Mouse (Mus musculus) neutrophil, adult 65 days (primary cell): Measurements from ENCODE around the gene Mia. TPM values are rescaled to one million over a fixed set of nuclear protein-coding genes. Genes with fewer than 3 reads are reported as not detected.

ENCODE experiments used
- total RNA-seq: library from RNA; stranded (reverse); gene quantifications from 2 replicates; pipeline ENCODE4 v1.2.4, GENCODE M21; 2023

Gene Mia
- total RNA-seq = not detected in 2 replicates

DNA sequence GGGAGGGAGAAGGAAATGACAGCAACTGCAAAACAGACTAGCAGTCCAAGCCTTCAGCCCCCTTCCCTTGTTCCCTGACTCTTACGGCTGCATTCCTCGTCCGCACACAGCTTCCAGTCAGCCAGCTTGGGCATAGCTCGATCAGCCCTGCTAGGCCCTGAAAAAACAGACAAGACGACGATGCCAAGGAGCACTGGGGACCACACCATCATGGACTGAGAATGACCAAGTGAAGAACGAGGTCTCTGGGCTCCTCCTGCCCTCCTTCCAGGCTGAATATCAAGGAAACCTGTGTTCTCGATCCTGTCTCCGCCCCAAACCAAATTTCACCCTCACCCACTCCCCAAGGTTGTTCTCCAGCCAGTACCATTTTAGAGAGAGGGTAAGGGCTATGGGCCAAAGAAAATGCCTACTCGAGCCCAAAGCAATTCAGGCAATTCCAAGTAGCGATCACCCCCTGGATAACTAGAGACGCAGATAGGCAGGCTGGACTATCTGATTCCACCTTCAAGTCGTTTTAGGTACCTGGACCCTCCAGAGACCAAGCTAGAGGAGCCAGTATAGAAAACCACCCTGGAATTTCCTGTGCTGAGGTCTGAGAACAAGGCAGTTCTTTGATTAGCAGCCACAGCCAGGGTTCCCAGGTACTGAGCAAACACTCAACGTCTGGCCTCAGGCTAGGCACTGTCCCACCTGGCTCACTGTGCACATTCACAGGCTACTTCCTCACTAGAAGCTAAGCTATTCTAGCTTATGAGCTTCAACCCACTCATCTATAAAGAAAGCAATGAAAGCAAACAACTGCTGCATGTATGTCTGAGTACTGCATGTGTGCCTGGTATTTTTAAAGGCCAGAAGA lies at the start of gene Mia, which contains the start of gene Gm21983:
TSS of gene Mia (minus strand) at position 321 of the 859 bp plus-strand sequence.
TSS of gene Gm21983 (minus strand) at position 250 of the 859 bp plus-strand sequence.

DNA sequence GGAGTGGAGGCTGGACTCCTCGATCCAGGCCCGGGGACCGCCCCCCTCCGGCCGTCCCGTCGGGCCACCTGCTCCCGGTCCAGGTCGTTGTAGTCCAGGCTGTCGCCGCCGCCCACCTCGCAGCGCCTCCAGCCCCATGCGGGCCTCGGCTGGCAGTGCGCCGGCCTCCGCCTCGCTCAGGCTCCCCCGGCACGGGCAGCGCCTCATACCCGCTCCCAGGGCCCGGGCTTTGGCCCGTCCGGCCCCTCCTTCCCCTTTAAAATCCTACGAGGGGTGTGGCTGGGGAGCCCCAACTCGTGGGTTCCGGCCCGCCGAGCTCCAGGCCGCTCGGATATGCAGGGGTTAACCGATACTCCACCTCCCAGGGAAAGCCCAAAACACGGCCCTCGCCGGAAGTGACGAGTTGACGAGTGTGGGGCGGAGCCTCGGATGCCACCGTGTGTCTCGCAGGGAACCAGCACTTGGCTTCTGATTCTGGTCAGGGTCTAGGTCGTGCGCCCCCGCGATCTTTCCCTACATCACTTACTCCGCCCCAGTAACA lies 47.4 kb upstream of the Mia start, which contains the start of gene Itpkc:
TSS of gene Itpkc (minus strand) at position 381 of the 541 bp plus-strand sequence.

DNA sequence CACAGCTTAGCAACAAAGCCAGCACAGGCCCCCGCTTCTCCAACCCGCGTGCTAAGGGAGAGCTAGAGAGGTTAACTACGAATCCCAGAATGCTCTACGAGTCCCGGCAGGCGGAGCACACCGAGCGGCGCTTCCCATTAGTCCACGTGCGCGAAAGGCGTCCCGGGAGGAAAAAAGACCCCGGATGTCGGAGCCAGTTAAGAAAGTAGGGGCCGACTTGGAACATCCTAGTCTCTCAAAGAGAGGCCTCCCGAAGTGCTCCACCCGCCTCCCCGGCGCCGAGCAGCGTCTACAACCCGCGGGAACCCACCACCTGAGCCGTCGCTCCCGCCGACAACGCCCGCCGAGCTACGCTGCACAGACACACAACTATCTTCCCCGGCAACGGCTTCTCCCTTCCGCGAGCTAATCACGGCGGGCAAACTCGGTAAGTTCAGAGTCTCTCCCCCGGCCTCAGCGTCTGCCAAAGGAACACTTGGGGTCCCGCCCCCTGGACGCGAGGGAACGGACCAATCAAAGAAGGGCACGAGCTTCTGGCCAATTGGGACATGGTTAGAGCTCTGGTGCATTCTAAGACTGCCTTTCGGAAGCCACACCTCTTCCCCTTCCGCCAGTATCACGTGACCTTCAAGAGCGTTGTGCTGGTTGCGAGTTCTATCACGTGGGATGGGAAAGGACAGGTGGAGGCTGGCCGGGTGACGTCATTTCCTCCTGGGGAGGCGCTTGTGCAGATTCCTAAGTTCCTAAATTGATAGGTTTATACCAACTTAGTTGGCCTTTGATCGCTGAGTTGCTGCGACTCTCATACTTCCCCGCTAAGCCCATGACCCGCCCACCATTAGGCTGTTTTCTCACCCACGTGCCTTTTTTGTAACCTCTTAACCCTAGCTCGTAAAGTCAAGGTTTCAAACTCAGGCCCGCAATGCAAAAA lies 15.0 kb upstream of the Mia start, which contains the start of the genes BC024978 and Snrpa:
TSS of gene BC024978 (plus strand) at position 101 of the 931 bp plus-strand sequence.
TSS of gene Snrpa (minus strand) at position 591 of the 931 bp plus-strand sequence.

GRCm38 (mm10) chr7:27178324-27179216 lies 2.4 kb downstream of the Mia start, which contains the start of gene Rab4b:
Gene Rab4b (minus strand): TSS chr7:27178896.

GRCm38 (mm10) chr7:27166614-27167474 lies 14.1 kb downstream of the Mia start, which contains the start of gene Egln2:
Gene Egln2 (minus strand): TSS chr7:27166802.

DNA sequence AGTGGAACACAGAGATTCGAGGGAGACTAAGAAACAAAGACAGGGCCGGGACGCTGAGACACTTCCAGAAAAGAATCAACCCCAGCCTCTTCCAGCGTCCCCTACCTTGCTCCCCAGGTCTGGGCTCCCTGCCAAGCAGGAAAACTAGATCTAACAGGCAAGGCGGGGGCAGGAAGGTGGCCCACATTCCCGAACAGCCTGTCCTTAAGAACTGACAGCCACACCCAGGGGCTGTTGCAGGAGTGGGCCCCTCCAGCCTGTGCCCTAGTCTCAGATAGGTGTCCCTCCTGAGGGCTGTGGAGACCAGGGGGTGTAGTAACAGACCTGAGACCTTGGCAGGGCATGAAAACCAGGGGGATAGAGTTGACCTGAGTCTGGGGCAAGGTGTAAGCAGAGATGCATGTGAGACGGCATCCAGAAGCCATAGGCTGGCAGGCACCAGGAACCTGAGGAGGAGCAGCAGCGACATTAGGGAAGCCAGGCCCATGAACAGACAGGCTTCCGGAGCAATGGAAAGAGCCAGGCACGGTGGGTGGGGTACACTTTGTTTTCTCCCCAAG lies 27.7 kb downstream of the Mia start, which contains the start of gene Cyp2t4:
TSS of gene Cyp2t4 (plus strand) at position 510 of the 560 bp plus-strand sequence.

Other genes starting within 250 kb of the Mia start
- not detected in 2 replicates for gene Cyp2a22, start 241.8 kb downstream of the Mia start, total RNA-seq
- gene Cyp2a12, start 152.1 kb downstream of the Mia start, total RNA-seq = not detected in 2 replicates
- gene Cyp2f2, start 61.2 kb downstream of the Mia start, total RNA-seq = not detected in 2 replicates
- gene Cyp2t4, start 27.4 kb downstream of the Mia start, total RNA-seq = not detected in 2 replicates
- 33.3 and 43.6 TPM in 2 replicates for gene Egln2, start 14.4 kb downstream of the Mia start, total RNA-seq
- 114 TPM in 2 replicates for gene Rab4b, start 2.3 kb downstream of the Mia start, total RNA-seq
- gene Gm21983, start 71 bp downstream of the Mia start, total RNA-seq = not detected in 2 replicates
- gene BC024978, start 14.6 kb upstream of the Mia start, total RNA-seq = 0.84 and 3.4 TPM in 2 replicates
- 32.2 and 32.3 TPM in 2 replicates for gene Snrpa, start 15.1 kb upstream of the Mia start, total RNA-seq
- 16.1 and 23.6 TPM in 2 replicates for gene Itpkc, start 47.5 kb upstream of the Mia start, total RNA-seq
- 23.7 and 25.7 TPM in 2 replicates for gene Coq8b, start 51.9 kb upstream of the Mia start, total RNA-seq
- gene Numbl, start 77.3 kb upstream of the Mia start, total RNA-seq = 3.2 and 3.3 TPM in 2 replicates
- gene Ltbp4, start 156.5 kb upstream of the Mia start, total RNA-seq = 0.11 and 0.16 TPM in 2 replicates
- gene Shkbp1, start 174.9 kb upstream of the Mia start, total RNA-seq = 103 and 111 TPM in 2 replicates
- 0.84 and 20.0 TPM in 2 replicates for gene Gm20479, start 176.3 kb upstream of the Mia start, total RNA-seq